Mouse (Mus musculus) frontal cortex, postnatal 25 days (tissue): ENCODE measurements at regions not wholly inside any gene's neighbourhood (a gene's known extent, or its start where the extent isn't known, plus 50 kb on each side); places are given as distances from the start of the nearest gene placed in this dataset.

Experiments used
- DNase-seq, 2 experiments: peaks; one replicate each; pipeline ENCODE4 v3.0.0; 2022; ENCODE audit warnings: low spot score in 2 of 2

DNA sequence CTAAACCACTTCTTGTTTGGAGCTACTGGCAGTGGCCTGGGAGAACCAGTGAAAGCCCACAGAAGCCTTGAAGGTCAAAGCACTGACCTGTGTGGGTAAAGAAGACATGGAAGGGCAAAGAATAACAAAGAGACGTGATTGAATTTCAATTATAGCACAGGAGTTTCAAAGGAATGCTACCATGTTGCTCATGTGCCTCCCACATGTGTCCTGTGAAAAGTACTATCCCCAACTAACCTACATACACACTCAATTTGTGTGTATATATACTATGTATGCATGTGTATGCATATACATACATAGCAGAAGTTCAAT lies 110.0 kb downstream of the Ccdc71l start:
- no peak for DNase-seq

DNA sequence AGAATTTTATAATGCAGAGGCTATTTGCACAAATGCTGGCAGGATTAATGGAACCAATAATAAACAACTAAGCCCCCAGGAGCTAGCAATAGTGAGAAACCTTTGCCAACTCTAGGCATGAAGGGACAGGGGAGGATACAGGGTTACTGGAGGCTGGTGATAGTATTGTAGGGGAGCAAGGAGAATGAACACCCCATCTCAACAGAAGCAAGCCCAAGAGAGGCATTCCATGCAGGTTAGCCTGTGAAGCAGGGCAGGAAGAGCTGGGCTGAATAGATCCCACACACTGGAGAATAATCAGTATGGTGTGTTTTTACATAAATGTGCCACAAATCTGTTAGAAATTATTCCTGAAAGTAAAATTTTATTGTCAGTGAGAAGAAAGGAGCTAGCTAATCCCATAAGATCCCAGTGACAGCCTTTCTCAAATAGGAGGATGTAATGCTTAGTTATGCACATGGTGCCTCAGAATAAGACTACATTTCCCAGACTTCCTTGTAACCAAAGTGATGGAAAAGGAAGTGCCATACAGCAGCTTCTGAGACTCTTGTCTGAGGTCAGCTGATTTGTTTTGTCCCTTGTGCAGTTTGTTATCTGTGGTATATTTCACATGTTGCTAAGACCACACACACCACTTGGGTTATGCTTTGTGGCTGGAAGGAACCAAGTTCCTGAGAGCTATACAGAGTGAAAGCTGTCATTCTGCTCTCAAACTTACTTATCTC lies 111.1 kb downstream of the Ccdc71l start:
- DNase-seq, result no peak

DNA sequence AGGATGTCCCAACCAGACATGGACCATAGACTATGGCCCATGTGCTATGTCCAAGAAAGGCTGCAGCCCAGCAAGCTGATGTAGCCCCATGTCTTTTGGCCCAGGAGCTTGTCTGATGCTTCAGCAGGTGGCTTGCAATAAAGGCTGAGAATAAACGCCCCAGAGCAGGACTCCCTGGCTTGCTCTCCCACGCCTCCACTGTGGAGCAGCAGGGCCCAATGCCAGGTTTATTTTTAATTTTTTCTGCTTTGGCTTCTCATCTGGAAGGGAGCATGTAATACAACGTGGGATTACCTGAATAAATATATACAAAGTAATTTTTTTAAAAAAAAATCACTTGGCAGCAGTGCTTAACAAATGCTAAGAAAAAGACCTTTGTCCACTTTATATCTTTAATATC lies 125.7 kb downstream of the Ccdc71l start:
- DNase-seq, result no peak

DNA sequence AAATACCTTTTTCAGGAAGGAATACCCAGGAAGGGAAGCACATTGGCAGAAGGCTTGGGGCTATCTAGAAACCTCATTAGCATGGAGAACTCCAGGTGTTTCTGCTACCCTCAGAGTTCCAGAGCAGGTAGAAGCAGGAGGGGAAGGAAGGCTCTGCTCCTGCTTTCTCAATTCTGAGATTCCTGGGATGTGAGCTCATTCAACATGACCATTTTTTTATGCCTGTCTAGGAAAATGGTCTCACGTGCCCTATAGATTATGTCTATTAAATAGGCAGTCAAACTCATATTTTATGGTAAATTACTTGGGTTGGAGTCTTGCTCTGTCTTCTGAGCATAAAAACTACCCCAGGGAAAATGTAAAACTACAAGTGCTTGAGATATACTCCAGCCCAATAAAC lies 130.2 kb downstream of the Ccdc71l start:
- no peak for DNase-seq

DNA sequence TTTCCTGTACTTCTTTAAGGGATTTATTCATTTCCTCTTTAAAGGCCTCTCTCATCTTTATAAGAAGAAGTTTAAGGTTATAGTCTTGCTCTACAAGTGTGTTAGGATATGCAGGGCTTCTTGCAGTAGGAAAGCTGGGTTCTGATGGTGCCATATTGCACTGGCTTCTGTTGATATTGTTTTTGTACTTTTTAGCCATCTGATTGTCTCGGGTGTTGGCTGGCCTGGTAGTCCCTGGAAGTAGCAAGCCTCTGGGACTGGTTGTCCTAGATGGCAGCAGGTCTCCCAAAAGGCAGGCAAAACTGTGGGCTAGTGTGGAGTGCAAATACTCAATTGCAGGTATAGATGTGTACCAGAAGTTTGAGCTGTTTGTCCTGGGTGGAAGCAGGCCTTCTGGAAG lies 147.1 kb downstream of the Ccdc71l start:
- no peak for DNase-seq

DNA sequence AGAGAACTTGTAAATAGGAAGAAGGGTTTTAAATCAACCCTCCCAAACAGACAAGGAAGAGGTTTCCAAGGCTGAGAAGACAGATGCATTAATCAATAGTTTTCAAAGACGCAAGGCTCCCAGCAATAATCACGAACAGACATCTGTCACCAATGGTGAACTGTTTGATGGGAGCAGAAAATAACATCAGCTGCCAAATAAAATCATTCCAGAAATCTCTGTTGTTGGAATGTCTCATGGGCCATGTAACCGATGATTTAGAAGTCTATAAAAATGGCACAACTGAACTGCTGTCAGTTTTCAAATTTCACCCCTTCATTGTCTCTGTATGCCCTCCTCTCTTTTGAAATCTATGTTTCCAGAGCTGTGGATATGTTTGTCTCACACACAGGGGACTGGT lies 152.7 kb downstream of the Ccdc71l start:
- no peak for DNase-seq

DNA sequence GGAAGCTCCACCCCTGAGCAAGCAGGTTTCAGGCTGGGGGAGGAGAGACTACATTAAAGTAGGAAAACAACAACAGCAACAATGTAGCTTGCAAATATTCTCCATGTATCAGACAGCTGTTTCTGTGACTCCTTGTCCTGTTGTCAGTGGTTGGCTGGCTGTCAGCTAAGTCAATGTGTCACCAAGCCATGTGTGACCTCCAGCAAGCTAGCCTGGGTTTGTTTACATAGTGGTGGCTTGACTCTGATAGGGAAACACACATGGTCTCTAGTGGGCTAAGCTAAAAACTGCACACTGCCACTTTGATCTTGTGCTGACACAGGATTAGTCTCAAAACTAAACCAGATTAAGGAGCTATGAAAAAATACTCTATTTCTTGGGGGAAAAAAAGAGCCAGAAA lies 155.1 kb downstream of the Ccdc71l start:
- DNase-seq, result no peak

DNA sequence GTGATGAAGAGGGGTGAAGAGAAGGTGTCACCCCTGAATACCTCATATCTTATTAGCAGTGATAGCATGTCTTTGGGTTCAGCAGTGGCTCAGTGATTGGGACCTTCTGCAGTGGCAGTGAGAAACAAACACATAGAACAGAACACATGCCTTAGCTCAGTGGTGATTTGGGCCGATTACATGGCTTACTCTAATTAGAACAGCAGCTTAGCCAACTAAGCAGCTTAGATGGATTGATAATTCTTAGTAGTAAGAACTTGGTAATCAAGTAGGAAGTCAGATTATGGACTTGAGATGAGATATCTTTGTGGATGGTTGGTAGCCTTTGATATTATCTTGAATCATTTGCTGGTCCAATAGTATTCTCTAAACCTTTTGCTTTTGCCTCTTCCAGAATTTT lies 167.0 kb downstream of the Ccdc71l start:
- DNase-seq, result no peak

DNA sequence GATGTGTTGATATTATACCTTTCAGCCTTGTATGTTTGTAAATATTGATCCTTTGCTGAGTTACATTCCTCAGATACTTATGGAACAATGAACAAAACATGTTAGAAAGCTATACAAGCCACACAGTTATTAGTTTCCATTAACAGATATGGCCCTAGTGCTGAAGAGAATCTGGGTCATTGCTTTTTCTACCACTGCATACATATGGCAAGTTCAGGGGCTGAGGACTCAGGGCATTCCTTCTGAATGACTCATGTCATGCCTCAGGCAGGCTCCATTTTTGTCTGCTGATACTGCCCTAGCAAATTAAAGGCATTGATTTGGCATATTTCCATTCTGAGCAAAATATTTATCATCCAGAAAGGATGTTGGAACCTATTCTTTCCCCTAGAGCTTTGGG lies 167.9 kb downstream of the Ccdc71l start:
- no peak for DNase-seq

DNA sequence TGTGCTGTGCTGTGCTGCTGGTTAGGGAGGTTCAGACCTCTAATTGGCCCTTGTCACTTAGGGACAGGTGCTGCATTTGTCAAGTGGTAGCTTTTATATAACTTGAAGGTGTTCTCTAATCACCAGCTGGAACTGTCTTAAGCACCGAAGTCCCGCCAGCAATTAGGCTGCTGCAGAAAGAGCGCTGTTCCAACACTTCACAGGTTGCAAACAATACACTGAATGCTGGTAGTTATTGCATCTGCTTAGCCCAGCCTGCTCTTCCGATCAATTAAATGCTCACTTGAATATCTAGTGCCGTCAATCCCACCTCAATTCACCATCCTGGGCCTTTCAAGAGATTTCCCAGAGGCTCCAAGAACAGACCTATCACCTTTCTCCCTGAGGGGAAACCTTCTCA lies 175.3 kb downstream of the Ccdc71l start:
- no peak for DNase-seq

DNA sequence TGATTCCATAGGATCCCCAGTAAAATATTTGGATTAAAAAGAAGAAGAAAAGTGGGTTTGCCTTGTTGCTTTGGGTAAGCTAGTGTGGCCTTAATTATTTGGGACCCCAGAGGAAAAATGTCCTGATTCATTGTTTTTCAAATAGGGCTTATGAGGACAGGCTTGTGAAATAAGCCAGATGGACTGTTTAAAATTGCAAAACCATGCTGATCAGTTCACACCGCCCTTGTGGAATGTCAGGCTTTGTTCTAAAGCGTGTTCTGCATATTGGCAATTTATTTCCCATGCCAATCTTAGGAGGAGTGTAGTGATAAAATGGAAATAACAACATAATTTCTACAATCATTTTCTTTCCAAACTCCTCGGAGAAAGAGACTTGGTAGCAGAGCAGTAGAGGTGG lies 189.3 kb downstream of the Ccdc71l start:
- no peak for DNase-seq

DNA sequence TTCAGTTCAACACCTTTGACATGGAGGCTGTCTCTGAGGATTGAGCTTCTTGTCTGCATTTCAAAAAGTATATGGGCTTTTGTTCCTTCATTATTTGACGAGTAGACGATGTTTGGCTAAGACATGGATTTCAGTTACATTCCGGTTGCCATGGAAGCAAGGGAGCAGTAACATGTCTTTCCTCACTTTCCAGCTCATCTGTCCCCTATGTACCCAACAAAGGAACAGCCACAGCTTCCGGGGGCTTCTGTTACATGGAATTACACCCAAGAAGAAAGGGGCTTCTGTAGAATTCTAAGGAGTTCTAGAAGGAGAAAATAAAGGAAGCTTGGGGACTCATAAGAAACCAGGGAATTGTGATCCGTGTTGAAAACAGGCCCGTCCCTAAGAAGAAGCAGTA lies 202.8 kb downstream of the Ccdc71l start:
- DNase-seq, result no peak

DNA sequence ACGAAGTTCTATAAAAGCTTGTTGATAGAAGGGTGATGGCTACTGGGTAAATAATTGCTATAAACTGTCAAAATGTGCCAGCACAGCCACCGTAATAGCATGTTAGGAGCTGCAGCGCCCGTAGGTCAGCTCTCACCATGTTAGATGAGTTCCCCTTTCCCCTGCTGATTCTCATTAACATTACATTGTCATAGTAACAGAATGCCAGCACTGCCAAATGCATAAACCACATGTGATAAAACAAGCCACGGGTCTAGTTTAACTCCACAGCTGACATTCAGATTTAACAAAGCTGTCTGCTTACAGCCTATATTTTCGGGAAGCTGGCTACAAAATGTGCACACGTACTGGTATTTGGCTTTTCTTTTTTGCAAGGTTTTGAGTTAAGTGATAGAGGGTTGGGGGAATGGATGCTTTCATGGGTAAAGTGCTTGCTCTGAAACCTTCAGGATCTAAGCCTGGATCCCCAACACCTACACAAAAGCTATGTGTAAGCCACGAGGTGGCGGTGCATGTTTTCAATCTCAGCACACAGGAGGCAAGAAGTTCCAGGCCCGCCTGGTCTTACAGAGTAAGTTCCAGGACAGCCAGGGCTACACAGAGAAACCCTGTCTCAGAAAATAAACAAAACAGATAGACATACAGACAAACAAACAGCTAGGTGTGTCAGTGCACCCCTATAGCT lies 217.1 kb upstream of the Nampt start:
- peak in 1 of 2 experiments; percentile 3 for DNase-seq

DNA sequence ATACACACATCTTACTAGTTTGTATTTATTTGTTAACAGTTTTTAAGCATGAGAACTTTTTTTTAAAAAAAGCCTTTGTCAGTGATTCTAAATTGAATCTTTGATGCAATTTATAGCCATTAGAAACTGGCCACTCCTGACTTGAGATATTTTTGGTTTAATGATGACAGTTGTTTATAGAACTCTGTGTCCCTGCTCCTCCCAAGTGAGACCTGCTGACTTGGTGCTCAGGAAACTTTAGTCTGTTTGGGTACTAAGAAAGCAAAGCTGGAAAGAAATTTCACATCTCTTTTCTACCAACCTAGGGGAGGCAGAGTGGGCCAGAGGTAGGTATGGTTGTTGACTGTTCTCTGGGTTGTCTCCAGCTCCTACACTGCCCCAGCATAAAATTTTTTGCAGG lies 214.0 kb upstream of the Nampt start:
- DNase-seq, result no peak

DNA sequence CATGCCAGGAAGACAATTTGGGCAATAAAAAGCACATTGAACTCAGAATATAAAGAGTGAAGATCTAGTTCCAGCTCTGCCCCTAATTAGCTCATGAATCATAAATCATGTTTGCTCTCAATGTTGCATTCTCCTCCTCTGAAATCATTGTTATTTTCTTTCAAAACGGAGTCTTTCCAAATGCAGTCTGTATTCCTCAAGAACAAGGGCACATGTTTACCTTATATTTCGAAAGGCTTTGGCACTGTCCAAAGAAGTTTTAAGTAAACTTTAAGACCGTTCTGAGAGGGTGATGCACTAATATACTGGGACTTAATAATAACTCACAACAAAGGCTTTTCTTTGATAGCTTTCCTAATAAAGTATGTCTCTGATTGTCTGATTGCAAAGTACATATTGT lies 204.3 kb upstream of the Nampt start:
- DNase-seq, result no peak

DNA sequence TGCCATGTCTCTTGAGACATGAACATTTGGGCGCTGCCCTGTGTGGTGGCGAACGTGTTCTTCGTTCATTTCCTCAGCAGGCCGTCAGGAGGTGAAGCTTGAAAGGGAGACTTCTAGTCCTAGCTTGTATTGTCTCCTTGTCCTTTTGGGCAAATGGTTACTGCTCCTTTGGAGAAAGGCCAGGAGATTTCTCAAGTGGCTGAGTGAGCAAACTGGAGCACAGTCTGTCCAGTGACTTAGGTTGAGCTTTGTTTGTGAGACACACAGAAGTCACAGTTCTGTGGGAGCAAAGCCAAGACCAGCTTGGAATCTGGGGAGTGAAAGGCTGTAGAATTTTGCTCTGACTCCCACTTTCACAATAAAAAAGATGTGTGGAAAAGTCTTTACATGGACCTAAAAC lies 203.3 kb upstream of the Nampt start:
- no peak for DNase-seq

DNA sequence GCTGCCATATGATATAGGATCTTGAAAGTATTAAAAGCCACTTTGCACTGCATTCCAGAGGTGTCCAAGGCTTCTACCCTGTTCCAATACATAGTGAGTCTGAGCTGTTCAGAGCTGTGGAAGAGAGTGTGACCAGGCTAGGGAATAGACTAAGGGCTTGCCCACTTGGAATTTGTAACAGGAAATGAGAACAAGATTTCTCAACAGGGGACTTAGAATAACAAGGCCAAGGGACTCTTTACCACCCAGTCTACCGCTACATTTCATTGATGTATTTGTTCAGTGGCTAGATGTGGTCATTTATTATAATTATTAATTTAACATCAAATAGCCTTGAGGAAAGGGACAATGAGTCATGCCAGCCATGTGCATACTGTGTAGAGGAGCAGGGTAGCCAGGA lies 202.3 kb upstream of the Nampt start:
- no peak for DNase-seq

DNA sequence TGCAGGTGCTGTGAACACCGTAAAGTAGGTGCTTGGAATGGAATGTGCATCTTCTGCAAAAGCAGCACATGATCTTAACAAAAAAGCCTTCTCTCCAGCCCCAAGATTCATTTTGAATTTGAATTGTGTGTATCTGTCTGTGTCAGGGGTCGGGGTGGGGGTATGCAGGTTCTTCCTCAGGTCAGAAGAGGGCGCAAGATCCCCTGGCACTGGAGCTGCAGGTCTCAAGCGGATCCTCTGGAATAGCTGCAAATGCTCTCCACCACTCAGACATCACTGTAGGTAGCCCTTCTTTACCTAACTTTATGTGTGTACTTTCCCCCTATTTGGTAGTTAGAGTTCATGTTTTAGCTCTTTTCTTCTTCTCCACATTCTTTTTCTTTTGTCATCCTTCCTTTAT lies 199.5 kb upstream of the Nampt start:
- DNase-seq, result no peak

DNA sequence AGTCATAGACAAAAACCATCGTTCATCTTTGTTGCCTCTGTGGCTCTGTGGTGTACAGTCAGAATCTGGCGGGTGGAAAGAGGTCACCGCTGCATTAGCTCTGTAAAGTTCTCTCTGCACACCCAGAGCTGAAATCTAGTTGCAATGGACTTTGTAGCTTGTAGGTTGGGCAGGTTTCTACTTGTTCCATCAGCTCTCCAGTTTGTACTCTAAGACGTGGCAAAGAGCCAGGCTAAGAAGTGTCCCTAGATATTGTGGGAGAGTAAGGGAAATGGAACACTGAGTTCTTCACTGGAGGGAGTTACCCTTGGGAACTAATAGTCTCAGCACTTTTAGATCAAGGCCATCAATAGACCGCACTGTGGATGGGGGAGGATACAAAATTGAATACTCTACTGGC lies 197.6 kb upstream of the Nampt start:
- DNase-seq, result no peak

DNA sequence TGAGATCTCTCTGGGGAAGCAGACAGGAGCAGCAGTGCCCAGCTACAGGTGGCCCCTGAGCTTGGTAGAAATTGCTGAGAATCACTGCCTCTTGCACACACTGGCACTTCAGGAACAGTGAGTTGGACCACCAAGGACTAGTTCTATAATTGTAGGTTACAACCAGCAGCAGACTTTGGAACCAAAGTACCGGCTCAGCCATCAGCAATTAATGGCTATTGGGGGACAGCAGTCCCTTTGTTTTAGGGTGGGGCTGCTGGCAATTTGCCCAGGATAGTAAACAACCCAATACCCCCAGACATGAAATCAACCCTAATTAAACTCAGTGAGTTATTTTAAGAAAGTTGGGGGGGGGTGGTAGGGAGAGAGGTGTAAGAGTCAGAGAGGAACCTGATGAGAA lies 190.8 kb upstream of the Nampt start:
- no peak for DNase-seq

DNA sequence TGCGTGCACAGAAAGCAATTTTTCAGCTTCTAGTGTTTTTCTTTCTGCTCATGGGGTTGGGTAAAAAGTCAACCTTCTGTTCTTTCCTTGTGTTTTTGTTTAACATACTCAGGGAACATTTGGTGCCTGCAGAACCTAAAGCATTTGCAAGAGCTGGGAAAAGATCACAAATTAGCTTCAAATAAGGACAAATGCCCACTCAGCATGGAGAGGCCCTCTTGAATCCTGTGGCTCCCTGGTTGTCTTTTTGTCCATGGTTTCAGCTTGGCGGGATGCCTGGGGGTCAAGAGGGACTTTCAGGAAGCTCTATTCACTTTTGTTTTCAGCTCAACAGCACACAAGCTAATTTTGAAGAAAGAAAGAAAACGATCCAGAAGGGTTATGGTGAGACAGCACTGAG lies 186.4 kb upstream of the Nampt start:
- no peak for DNase-seq

DNA sequence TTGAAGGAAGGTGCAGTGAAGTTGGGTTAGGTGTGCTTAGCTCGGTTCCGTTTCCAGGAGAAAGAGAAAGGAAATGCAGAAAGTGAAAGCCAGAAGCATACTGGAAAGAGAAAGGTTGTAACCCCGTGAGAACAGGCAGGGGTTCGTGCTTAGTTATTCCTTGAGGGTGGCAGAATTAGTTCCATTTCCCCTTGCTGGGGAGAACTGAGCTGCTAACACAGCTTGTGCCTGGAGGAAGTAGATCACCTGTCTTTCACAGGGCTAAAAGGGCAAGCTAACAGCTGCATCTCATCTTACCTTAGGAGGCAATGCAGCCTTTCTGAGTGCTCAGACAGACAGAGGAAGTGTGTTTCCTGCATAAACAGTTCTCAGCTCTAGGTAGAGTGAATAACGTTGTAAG lies 184.3 kb upstream of the Nampt start:
- no peak for DNase-seq

DNA sequence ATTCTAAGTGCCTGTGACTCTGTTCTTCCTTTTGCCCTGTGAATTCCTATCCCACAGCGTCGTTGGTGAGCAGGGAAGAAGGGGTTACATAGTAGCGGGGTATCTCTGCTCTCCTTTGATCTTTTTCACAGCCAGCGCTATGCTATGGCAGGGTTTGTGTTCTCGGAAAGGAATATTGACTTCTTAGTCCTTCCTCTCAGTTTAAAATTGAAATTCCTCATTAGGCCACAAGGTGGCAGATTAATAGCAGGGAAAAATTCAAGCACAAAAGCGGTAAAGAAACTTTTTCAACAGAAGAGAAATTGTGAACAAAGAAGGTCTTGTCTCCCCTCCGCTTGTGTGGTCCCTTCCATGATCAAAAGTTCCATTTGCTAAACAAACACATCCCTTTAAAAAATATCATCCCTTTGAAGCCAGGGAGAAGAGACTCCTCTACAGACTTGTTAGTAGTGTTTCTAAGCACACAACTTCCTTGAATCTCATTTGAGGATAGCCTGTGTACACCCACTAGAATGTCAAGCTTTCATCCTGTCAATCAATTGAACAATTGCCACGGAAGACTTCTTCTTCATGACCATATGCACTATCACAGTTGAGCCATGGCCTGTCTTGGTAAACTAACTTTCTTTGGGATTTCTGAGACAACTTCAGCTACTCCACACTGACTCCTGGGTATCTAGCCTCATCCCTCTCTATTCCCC lies 181.8 kb upstream of the Nampt start:
- DNase-seq, result no peak
